Mouse (Mus musculus) megakaryocyte, embryonic 14.5 days (primary cell): ENCODE measurements around the gene AC140267.1.

Source experiments
- FLI1 ChIP-seq: IDR thresholded peaks from 2 replicates; pipeline ENCODE4 v1.6.1; 2012; ENCODE audit warnings: low read length, inconsistent platforms, mixed read lengths
- GATA1 ChIP-seq: IDR thresholded peaks from 3 replicates; pipeline ENCODE4 v1.6.1; 2012; ENCODE audit warnings: mixed read lengths, low read length, inconsistent platforms, borderline replicate concordance

- no peak for TF ChIP-seq GATA1
- no peak for TF ChIP-seq FLI1
These were observed 36.1 kb upstream of the AC140267.1 start for GRCm38 (mm10) chr15:80199556-80199955.
